Mouse (Mus musculus) midbrain, embryonic 11.5 days (tissue): ENCODE results near the gene Kif18b. TPM values are rescaled to one million over a fixed set of nuclear protein-coding genes. Genes with fewer than 3 reads are reported as not detected.

Experiments used
- ATAC-seq: fragments of 200-750 bp; cut with Nextera tagmentation; 2 replicates; pipeline ENCODE4 v1.8.0; 2017; ENCODE audit warnings: moderate TSS enrichment, moderate library complexity; ENCODE audit not compliant: low FRiP score
- DNase-seq: peaks from one replicate; pipeline ENCODE4 v3.0.0; 2015; ENCODE audit warnings: low spot score; ENCODE audit errors: missing footprints
- H3K27ac ChIP-seq: fragments of 300-500 bp; sonication (generic); 2 replicates; pipeline ENCODE4 v1.5.1; 2014; ENCODE audit warnings: low read depth, low read length
- H3K27me3 ChIP-seq: fragments of 300-500 bp; sonication (generic); 2 replicates; pipeline ENCODE4 v1.6.1; 2014; ENCODE audit warnings: mild to moderate bottlenecking, low read length, moderate library complexity, mixed read lengths; ENCODE audit not compliant: control insufficient read depth, insufficient read depth
- H3K36me3 ChIP-seq: fragments of 300-500 bp; sonication (generic); 2 replicates; pipeline ENCODE4 v1.6.1; 2014; ENCODE audit warnings: mild to moderate bottlenecking, low read length, moderate library complexity, mixed read lengths; ENCODE audit not compliant: control insufficient read depth, insufficient read depth
- H3K4me1 ChIP-seq: fragments of 300-500 bp; sonication (generic); 2 replicates; pipeline ENCODE4 v1.6.1; 2014; ENCODE audit warnings: low read length; ENCODE audit not compliant: control insufficient read depth, insufficient read depth
- H3K4me2 ChIP-seq: fragments of 300-500 bp; sonication (generic); 2 replicates; pipeline ENCODE4 v1.6.1; 2014; ENCODE audit warnings: mild to moderate bottlenecking, moderate library complexity
- H3K4me3 ChIP-seq: fragments of 300-500 bp; sonication (generic); 2 replicates; pipeline ENCODE4 v1.5.1; 2014; ENCODE audit warnings: low read depth, low read length
- H3K9ac ChIP-seq: fragments of 300-500 bp; sonication (generic); 2 replicates; pipeline ENCODE4 v1.6.1; 2014; ENCODE audit warnings: low read length
- H3K9me3 ChIP-seq: fragments of 300-500 bp; sonication (generic); 2 replicates; pipeline ENCODE4 v1.6.1; 2016; ENCODE audit warnings: low read length; ENCODE audit not compliant: control insufficient read depth
- WGBS: fragments of 180-500 bp; shearing (Covaris S2); extraction: QIAGEN DNeasy Blood & Tissue Kit; methylation state at CpG from one replicate; pipeline ENCODE4 v1.1.7; 2014; 5-methylcytosine and 5-hydroxymethylcytosine counted together
- polyA plus RNA-seq: library from polyadenylated mRNA; unstranded; fragments of >200 nt; fragmentation: Nextera tagmentation; extraction: Ambion mirVana; gene quantifications from 2 replicates; pipeline ENCODE4 v1.2.1, GENCODE M21; 2014

Gene Kif18b
- polyA plus RNA-seq, 1 experiment from 2014 or later, result 6.9 TPM

DNA sequence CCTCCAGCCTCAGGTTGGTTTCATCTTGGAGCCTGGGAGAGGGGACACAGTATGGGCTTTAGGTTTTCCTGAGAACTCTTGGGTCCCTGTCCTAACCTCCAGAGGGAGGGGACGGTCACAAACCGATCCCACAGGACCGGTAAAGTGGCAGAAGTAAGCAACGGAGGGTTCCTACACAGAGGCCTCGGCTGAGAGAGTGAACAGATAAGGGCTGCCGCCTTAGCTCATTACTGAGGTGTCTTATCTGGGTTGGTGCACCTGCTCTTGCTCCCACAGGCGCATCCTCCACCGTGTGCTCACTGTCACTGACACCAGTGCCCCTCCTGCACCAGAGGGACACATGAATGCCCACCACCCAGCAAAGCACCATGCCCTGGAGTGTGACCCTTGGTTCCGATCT is 29.1 kb downstream of the Kif18b start:
- H3K4me3 ChIP-seq, result no peak overlapping the region
- no peaks in the 10 kb centered on the region for H3K9me3 ChIP-seq
- H3K27ac ChIP-seq, result no peak overlapping the region
- peaks cover 3% of the 10 kb centered on the region; the same call in 1 of the 2 replicates for H3K4me1 ChIP-seq
- no peaks in the 10 kb centered on the region for H3K36me3 ChIP-seq
- DNase-seq (no peak), ATAC-seq (no peak)
- H3K9ac ChIP-seq, result no peak overlapping the region
- peaks cover 22% of the 10 kb centered on the region for H3K27me3 ChIP-seq
- no peak overlapping the region for H3K4me2 ChIP-seq
- whole genome bisulfite sequencing, result 72% methylated on average over 9 of the region's 9 CpGs

DNA sequence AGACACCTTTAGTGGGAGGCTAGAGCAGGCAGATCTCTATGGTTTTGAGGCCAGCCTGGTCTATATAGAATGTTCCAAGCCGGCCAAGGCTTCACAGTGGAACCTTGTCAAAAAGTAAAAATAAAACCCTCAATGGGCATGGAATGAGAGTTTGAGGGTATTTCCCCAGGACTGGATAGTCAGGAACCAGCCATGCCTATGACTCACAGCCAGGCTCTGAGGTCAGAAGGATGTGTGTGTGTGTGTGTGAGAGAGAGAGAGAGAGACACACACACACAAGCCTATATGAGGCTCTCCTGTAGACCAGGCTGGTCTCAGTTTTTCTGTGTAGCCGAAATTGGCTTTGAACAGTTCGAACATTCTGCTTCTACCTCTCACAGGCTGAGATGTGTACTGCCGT is 30.2 kb downstream of the Kif18b start:
- Histone ChIP-seq H3K9me3 (no peaks in the 10 kb centered on the region), H3K27me3 (peaks cover 22% of the 10 kb centered on the region), H3K36me3 (no peaks in the 10 kb centered on the region), H3K4me3 (no peak overlapping the region), H3K4me2 (no peak overlapping the region), H3K9ac (no peak overlapping the region), H3K27ac (no peak overlapping the region), H3K4me1 (peaks cover 3% of the 10 kb centered on the region; the same call in 1 of the 2 replicates)
- ATAC-seq (no peak), DNase-seq (no peak)
- 87% methylated on average over 4 of the region's 4 CpGs for WGBS

DNA sequence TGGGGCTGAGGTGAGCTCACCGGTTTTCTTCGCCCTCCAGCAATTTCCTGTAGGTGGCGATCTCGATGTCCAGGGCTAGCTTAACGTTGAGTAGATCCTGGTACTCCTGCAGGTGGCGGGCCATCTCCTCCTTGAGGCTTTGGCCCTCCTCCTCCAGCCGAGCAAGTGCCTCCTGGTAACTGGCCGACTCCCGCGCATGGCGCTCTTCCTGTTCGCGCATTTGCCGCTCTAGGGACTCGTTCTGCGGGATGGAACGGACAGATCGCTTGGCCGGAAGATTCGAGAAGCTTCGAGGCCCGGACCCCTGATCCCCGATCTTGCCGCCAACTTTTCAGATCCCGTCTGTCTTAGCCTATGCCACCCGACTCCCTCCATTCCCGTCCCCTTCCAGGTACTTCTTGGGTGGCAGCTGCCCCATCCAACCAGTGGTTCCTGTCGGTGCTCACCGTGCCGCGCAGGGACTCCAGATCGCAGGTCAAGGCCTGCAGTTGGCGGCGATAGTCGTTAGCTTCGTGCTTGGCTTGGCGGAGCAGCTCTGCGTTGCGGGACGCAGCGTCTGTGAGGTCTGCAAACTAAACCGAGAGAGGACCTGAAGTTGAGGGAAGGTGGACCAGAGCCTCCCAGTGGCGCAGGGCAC is 31.8 kb downstream of the Kif18b start:
- H3K27me3 ChIP-seq, result peaks cover 22% of the 10 kb centered on the region
- DNase-seq, result peak; percentile 92
- H3K9me3 ChIP-seq, result no peaks in the 10 kb centered on the region
- H3K4me3 ChIP-seq, result peak overlapping the region; percentile 19; the same call in 1 of the 2 replicates
- no peaks in the 10 kb centered on the region for H3K36me3 ChIP-seq
- H3K4me2 ChIP-seq, result peak overlapping the region; percentile 44
- peak overlapping the region; percentile 40 for H3K9ac ChIP-seq
- ATAC-seq, result no peak
- peaks cover 3% of the 10 kb centered on the region; the same call in 1 of the 2 replicates for H3K4me1 ChIP-seq
- no peak overlapping the region for H3K27ac ChIP-seq
- WGBS, result 3% methylated on average over 43 of the region's 43 CpGs

DNA sequence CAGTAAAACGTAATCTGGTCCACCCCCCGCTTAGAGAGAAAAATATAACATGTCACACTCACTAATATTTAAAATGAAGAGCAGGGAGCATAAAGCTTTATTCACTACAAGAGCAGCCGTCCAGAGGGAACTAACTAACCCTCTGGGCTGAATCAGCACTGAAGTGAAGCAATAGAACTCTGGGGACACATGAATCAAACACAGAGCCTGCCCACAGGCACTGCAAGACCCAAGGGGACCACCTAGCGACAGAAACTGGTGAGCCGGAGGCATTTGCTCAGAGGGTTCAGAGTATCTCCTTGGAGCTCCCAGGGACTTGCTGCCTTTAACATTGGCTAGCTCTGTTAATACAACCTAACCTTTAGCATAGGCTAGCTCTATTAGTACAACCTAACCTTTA is 34.8 kb downstream of the Kif18b start:
- Histone ChIP-seq H3K4me2 (no peak overlapping the region), H3K27me3 (peaks cover 24% of the 10 kb centered on the region), H3K4me3 (no peak overlapping the region), H3K9me3 (no peaks in the 10 kb centered on the region), H3K9ac (no peak overlapping the region), H3K36me3 (no peaks in the 10 kb centered on the region), H3K4me1 (peaks cover 3% of the 10 kb centered on the region; the same call in 1 of the 2 replicates), H3K27ac (no peak overlapping the region)
- DNase-seq, result peak; percentile 21
- WGBS, result 75% methylated on average over 5 of the region's 5 CpGs
- ATAC-seq, result no peak

DNA sequence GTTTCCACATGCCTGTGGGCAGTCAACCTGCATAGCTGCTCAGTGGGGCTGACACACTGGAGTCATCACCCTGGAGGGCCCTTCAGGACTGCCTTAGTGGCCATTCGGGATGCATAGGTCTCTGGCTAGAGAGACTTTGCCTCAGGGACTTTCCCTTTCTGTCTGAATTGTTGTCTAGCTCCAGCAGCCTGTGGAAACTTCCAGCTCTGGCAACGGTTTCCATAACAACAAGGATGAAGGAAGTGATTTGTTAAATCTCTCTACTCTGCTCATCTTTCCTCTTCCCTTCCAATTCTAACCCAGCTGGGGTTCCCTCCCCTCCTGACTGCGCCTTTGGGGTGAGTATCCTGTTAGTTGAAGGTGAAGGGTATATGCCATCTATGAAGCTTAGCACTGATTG is 36.8 kb downstream of the Kif18b start:
- Histone ChIP-seq H3K9ac (no peak overlapping the region), H3K4me2 (no peak overlapping the region), H3K9me3 (no peaks in the 10 kb centered on the region), H3K27ac (no peak overlapping the region), H3K36me3 (no peaks in the 10 kb centered on the region), H3K27me3 (peaks cover 9% of the 10 kb centered on the region), H3K4me3 (no peak overlapping the region), H3K4me1 (peaks cover under 1% of the 10 kb centered on the region; the same call in 1 of the 2 replicates)
- WGBS, result 67% methylated on average over 3 of the region's 3 CpGs
- peak; percentile 10 for DNase-seq
- ATAC-seq, result no peak

DNA sequence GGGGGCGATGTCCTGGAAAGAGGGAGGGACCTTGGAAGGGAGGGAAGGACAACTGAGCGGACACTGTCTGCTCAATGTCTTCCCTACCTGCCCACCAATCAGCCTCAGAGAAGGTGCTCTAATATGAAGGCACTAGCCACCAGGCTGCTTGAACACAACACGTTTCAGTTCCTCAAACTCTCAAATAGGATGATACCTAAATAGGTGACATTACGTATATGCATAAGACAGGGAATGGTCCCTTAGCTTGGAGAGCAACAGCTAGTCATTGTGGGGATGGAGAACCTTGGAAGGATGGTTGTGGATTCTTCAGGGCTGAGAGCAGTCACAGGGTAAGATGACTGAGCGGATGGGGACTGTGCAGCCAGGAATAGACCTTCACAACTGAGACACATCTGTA is 37.5 kb downstream of the Kif18b start:
- Histone ChIP-seq H3K9me3 (no peaks in the 10 kb centered on the region), H3K27me3 (peaks cover 2% of the 10 kb centered on the region), H3K27ac (no peak overlapping the region), H3K4me3 (no peak overlapping the region), H3K4me2 (no peak overlapping the region), H3K9ac (no peak overlapping the region), H3K36me3 (no peaks in the 10 kb centered on the region), H3K4me1 (no peaks in the 10 kb centered on the region)
- 88% methylated on average over 5 of the region's 5 CpGs for WGBS
- ATAC-seq (no peak), DNase-seq (no peak)

DNA sequence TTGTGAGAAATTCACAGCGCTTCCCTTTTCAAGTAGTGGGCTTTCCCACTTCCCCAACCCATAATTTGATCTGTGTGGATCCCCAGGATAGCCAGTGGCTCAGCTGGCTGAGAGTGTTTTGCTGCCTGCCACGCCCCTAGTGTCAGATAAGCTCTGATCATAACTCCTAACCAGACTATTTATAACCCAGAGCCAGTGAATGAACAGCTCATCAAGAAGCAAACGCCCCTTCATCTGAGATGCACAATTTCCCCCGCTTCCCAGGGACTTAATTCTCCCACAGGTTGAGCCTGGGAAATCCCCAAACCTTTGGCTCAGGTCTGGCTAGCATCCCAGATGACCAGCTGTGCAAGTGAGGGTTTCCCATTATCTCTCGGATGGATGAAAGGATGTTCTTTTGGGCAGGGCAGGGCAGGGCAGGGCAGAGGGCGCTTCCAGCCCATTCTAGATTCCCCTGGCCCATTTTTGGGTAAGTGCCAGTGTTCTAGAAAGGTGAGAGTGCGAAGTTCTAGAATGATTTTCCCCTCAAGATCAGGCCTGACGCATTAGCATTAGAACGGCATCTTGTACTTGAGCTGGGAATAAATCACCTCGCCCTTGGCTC is 40.2 kb downstream of the Kif18b start, which contains the start of gene Fam187a:
Fam187a (plus strand) TSS at position 554 of the 604 bp plus-strand sequence.
- Histone ChIP-seq H3K9me3 (no peaks in the 10 kb centered on the region), H3K4me1 (peaks cover 10% of the 10 kb centered on the region), H3K36me3 (no peaks in the 10 kb centered on the region), H3K4me2 (no peak within 1 kb of the TSS), H3K4me3 (no peak within 1 kb of the TSS), H3K27me3 (peaks cover 2% of the 10 kb centered on the region), H3K9ac (no peak within 1 kb of the TSS), H3K27ac (no peak within 1 kb of the TSS)
- peak; percentile 62 for DNase-seq
- ATAC-seq, result no peak
- WGBS, result 62% methylated on average over 10 of the region's 10 CpGs

DNA sequence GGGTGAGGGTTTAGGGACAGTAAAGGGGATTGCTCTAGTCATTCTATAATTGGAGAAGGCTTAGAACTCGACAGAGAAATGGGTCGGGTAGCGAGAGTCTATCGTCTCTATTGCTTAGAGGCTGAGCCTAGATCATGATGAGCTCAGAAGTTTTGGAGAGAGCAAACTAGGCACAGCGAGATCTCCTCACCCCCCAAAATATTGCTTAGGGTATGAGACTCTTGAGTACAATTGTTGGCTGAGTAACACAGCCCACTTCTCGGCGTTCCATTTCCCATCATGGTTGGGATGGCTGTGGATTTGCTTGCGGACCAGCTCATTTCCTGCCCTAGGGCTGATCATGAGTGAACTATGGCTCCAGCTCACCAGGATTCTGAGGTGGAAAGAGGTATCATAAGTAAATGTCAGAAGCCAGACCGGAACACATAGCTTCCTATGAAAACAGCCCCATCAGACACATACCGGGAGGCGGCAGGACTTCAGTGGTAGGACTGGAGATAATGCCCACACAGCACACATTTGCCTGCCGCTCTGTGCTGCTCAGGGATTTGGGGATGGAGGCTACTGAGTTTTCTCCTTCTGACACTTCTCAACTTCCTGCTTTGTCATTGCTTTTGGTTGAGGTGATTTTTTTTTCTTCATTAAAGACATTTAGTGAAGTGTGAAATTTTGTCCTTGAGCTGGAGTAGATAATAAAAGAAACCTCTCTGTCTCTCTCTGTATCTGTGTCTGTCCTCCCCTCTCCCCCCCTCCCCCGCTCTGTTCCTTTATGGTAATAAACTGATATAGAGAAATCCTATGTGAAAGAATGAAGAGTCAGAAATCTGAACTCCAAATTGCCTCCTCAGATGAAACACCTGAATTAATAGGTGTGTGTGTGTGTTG is 43.4 kb downstream of the Kif18b start:
- peak overlapping the region; percentile 83 for H3K9ac ChIP-seq
- peaks cover 16% of the 10 kb centered on the region for H3K4me1 ChIP-seq
- peak overlapping the region; percentile 63 for H3K4me2 ChIP-seq
- 0 out of 2 replicates have a peak, but pooled peaks cover 5% of the 10 kb centered on the region for H3K36me3 ChIP-seq
- WGBS, result 20% methylated on average over 13 of the region's 13 CpGs
- DNase-seq (no peak), ATAC-seq (peak; percentile 40)
- peak overlapping the region; percentile 75 for H3K4me3 ChIP-seq
- H3K27me3 ChIP-seq, result peaks cover 2% of the 10 kb centered on the region
- H3K27ac ChIP-seq, result no peak overlapping the region
- no peaks in the 10 kb centered on the region for H3K9me3 ChIP-seq
